Mouse (Mus musculus): ENCODE measurements around the gene Pgpep1. TPM values are rescaled to one million over a fixed set of nuclear protein-coding genes. Genes with fewer than 3 reads are reported as not detected.

Gene Pgpep1
- polyA plus RNA-seq, 1 experiment from 2014 or later: 268 TPM

DNA sequence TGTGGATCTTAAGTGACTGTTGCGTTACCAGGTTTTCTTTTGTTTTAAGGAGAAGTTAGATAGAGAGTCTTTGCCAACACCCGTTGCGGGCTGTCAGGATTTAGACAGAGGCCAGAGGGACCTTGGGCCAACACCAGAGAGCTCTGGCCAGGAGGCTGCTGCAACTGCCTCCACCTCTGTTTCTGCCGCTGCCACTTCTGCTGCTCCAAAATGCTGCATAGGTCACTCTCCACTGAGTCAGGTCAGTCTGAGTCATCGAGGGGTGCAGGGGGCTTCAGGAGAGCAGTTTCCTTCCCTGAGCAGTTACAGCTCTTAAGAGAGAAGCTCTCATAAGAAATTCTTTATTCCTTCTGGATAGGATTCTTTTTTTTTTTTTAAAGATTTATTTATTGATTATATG is 33.1 kb downstream of the Pgpep1 start:
- Histone ChIP-seq H3K36me3 (ENCODE audit: control insufficient read depth, insufficient read depth, low read length) (no peaks in the 10 kb centered on the region), H3K27ac (ENCODE audit: low read depth, low read length) (no peak overlapping the region), H3K4me1 (ENCODE audit: control insufficient read depth, insufficient read depth, low read length) (peaks cover 10% of the 10 kb centered on the region; the same call in 1 of the 2 replicates), H3K4me3 (ENCODE audit: low read depth, low read length) (no peak overlapping the region), H3K27me3 (ENCODE audit: control insufficient read depth, insufficient read depth, low read length) (peaks cover 11% of the 10 kb centered on the region), H3K9ac (ENCODE audit: low read length) (no peak overlapping the region), H3K9me3 (ENCODE audit: control insufficient read depth, low read length) (no peaks in the 10 kb centered on the region), H3K4me2 (ENCODE audit: low read depth) (no peak overlapping the region)
- DNase-seq (ENCODE audit: low spot score): no peak
- 88% methylated on average over 5 of the region's 5 CpGs for WGBS
- ATAC-seq (ENCODE audit: insufficient read depth, low FRiP score, low TSS enrichment): no peak

DNA sequence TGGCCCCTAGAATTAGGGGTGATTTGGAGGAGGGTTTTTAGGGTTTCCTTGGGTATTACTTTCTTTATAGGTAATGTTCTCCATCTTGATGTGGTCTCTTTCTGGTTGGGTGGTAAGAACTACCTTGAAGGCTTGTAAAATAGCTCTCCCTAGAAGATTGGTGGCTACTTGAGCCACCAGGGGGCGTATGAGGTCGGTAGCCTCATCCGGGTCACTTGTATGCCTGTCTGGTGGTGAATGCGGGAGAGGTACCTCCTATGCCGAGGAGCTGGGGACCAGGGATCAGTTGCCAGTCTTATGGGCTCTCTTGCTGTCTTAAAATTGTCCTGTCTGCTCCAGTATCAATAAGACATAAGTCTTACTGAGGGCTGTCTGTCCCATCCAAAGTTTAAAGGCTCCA is 35.1 kb downstream of the Pgpep1 start:
- no peak overlapping the region for H3K4me3 ChIP-seq (ENCODE audit: low read depth, low read length)
- no peaks in the 10 kb centered on the region for H3K9me3 ChIP-seq (ENCODE audit: control insufficient read depth, low read length)
- H3K4me1 ChIP-seq (ENCODE audit: control insufficient read depth, insufficient read depth, low read length): peaks cover 2% of the 10 kb centered on the region; the same call in 1 of the 2 replicates
- 21% methylated on average over 5 of the region's 5 CpGs for WGBS
- H3K9ac ChIP-seq (ENCODE audit: low read length): no peak overlapping the region
- ATAC-seq (ENCODE audit: insufficient read depth, low FRiP score, low TSS enrichment) (no peak), DNase-seq (ENCODE audit: low spot score) (peak; percentile 58)
- H3K4me2 ChIP-seq (ENCODE audit: low read depth): no peak overlapping the region
- H3K27ac ChIP-seq (ENCODE audit: low read depth, low read length): no peak overlapping the region
- H3K36me3 ChIP-seq (ENCODE audit: control insufficient read depth, insufficient read depth, low read length): no peaks in the 10 kb centered on the region
- H3K27me3 ChIP-seq (ENCODE audit: control insufficient read depth, insufficient read depth, low read length): no peaks in the 10 kb centered on the region

DNA sequence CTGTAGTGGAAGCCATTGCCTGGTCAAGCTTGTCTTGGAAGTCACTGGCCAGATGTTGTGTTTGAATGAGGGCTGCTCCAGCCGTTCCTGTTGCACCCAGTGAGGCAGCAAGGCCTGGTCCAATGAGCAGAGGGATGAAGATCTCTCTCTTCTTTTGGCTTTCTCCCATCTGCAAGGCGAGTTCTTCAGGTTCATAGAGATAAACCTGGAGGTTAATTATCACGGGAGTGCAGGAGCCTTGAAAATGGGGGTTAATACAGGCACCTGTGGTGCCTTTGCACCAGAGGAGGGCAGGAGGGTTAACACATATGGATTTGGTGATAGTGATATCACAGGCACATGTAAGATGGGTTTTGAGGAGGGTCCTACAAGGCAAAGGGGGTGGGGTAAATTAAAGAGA is 38.0 kb downstream of the Pgpep1 start:
- no peaks in the 10 kb centered on the region for H3K4me1 ChIP-seq (ENCODE audit: control insufficient read depth, insufficient read depth, low read length)
- 66% methylated on average over 3 of the region's 3 CpGs for WGBS
- H3K9ac ChIP-seq (ENCODE audit: low read length): no peak overlapping the region
- DNase-seq (ENCODE audit: low spot score): no peak
- ATAC-seq (ENCODE audit: insufficient read depth, low FRiP score, low TSS enrichment): no peak
- no peak overlapping the region for H3K27ac ChIP-seq (ENCODE audit: low read depth, low read length)
- H3K4me2 ChIP-seq (ENCODE audit: low read depth): no peak overlapping the region
- no peaks in the 10 kb centered on the region for H3K36me3 ChIP-seq (ENCODE audit: control insufficient read depth, insufficient read depth, low read length)
- no peaks in the 10 kb centered on the region for H3K27me3 ChIP-seq (ENCODE audit: control insufficient read depth, insufficient read depth, low read length)
- H3K4me3 ChIP-seq (ENCODE audit: low read depth, low read length): no peak overlapping the region
- H3K9me3 ChIP-seq (ENCODE audit: control insufficient read depth, low read length): no peaks in the 10 kb centered on the region

DNA sequence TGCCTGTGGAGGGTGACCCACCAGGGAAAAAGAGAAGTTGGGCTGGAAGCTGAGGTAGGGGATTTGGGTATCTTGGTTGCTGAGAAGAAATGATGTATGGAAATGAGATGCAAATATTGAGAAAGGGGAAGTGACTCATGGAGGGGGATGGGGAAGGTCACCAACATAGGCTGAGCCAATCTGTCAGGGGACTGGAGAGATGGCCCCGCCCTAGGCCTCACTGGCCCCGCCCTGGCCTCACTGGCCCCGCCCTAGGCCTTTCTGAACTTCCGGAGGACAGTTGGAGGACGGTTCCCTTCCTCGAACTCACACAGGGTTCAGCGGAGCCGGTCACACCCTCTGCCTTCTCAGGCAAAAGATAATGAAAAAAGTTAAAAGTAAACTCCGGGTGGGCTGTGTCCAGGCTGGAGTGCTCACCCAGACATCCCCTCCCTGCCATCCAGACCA is 41.3 kb downstream of the Pgpep1 start:
- Histone ChIP-seq H3K4me3 (ENCODE audit: low read depth, low read length) (no peak overlapping the region), H3K4me2 (ENCODE audit: low read depth) (no peak overlapping the region), H3K9ac (ENCODE audit: low read length) (no peak overlapping the region), H3K27ac (ENCODE audit: low read depth, low read length) (no peak overlapping the region), H3K9me3 (ENCODE audit: control insufficient read depth, low read length) (no peaks in the 10 kb centered on the region), H3K4me1 (ENCODE audit: control insufficient read depth, insufficient read depth, low read length) (no peaks in the 10 kb centered on the region), H3K27me3 (ENCODE audit: control insufficient read depth, insufficient read depth, low read length) (no peaks in the 10 kb centered on the region), H3K36me3 (ENCODE audit: control insufficient read depth, insufficient read depth, low read length) (no peaks in the 10 kb centered on the region)
- DNase-seq (ENCODE audit: low spot score): peak; percentile 61
- 46% methylated on average over 9 of the region's 9 CpGs for WGBS
- ATAC-seq (ENCODE audit: insufficient read depth, low FRiP score, low TSS enrichment): peak; percentile 62; the same call in 1 of the 2 replicates

DNA sequence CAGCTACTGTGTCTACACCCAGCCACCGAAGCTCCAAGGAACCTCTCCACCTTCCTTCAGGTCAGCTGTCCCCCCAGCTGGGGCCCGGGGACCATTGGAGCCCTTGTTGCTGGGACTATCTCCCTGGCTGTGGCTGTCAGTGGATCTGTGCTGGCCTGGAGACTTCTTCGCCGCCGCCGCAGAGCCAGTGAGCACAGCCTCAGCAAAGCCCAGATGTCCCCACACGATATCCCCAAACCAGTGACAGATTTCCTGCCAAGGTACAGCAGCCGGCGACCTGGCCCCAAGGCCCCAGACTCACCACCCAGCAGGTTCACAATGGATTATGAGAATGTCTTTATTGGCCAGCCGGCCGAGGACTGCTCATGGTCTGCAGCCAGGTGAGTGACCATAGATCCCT is 42.2 kb downstream of the Pgpep1 start:
- Histone ChIP-seq H3K4me3 (ENCODE audit: low read depth, low read length) (no peak overlapping the region), H3K4me2 (ENCODE audit: low read depth) (no peak overlapping the region), H3K27ac (ENCODE audit: low read depth, low read length) (no peak overlapping the region), H3K27me3 (ENCODE audit: control insufficient read depth, insufficient read depth, low read length) (no peaks in the 10 kb centered on the region), H3K36me3 (ENCODE audit: control insufficient read depth, insufficient read depth, low read length) (no peaks in the 10 kb centered on the region), H3K9ac (ENCODE audit: low read length) (no peak overlapping the region), H3K9me3 (ENCODE audit: control insufficient read depth, low read length) (no peaks in the 10 kb centered on the region), H3K4me1 (ENCODE audit: control insufficient read depth, insufficient read depth, low read length) (no peaks in the 10 kb centered on the region)
- 79% methylated on average over 11 of the region's 11 CpGs for WGBS
- ATAC-seq (ENCODE audit: insufficient read depth, low FRiP score, low TSS enrichment) (no peak), DNase-seq (ENCODE audit: low spot score) (no peak)

DNA sequence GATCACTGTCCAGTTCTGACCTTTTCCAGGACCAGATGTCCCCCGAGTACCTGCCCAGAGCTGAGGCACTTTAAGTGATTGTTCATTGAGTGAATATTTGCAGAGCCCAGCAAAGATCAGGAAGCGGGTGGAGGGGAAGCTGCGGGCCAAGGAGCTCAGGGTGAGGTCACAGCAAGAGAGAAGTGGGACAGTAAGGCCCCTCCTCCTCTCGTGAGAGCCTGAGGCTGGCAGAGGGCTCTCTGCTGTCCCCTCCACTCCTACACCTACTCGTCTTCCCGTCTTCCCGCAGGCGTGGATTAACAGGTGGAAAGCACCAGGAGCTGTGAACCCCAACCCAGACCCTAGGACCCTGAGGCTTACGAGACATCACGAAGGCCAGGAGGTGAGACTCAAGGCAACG is 43.5 kb downstream of the Pgpep1 start:
- DNase-seq (ENCODE audit: low spot score) (no peak), ATAC-seq (ENCODE audit: insufficient read depth, low FRiP score, low TSS enrichment) (no peak)
- H3K9ac ChIP-seq (ENCODE audit: low read length): no peak overlapping the region
- H3K4me1 ChIP-seq (ENCODE audit: control insufficient read depth, insufficient read depth, low read length): no peaks in the 10 kb centered on the region
- 51% methylated on average over 11 of the region's 11 CpGs for WGBS
- no peaks in the 10 kb centered on the region for H3K36me3 ChIP-seq (ENCODE audit: control insufficient read depth, insufficient read depth, low read length)
- H3K27ac ChIP-seq (ENCODE audit: low read depth, low read length): no peak overlapping the region
- no peak overlapping the region for H3K4me2 ChIP-seq (ENCODE audit: low read depth)
- H3K9me3 ChIP-seq (ENCODE audit: control insufficient read depth, low read length): no peaks in the 10 kb centered on the region
- H3K27me3 ChIP-seq (ENCODE audit: control insufficient read depth, insufficient read depth, low read length): no peaks in the 10 kb centered on the region
- no peak overlapping the region for H3K4me3 ChIP-seq (ENCODE audit: low read depth, low read length)

DNA sequence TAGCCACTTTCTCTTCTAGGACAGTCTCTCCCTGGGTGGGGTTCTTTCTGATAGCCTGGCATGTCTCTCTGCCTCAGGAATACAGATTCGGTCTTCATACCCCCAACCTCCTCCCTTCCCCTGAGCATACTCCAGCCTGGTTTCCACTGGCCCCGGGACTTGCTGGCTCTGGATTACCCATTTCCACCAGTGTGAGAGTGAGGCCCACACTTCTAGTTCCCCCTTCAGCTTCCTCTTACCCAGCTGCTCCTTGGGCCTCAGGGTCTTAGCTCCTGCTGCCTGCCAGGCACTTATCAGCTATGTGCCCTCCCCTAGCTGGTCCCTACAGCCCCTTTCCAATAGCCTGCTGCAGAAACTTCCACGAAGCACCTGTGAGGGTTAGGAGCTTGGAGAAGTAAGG is 44.3 kb downstream of the Pgpep1 start, which contains the start of gene Lrrc25:
Gene Lrrc25, plus strand, starts transcription at position 262 of the 400 bp plus-strand sequence.
- H3K9ac ChIP-seq (ENCODE audit: low read length): no peak within 1 kb of the TSS
- WGBS: 80% methylated on average over 3 of the region's 3 CpGs
- H3K27me3 ChIP-seq (ENCODE audit: control insufficient read depth, insufficient read depth, low read length): no peaks in the 10 kb centered on the region
- no peaks in the 10 kb centered on the region for H3K36me3 ChIP-seq (ENCODE audit: control insufficient read depth, insufficient read depth, low read length)
- DNase-seq (ENCODE audit: low spot score): no peak
- no peak within 1 kb of the TSS for H3K4me3 ChIP-seq (ENCODE audit: low read depth, low read length)
- H3K4me1 ChIP-seq (ENCODE audit: control insufficient read depth, insufficient read depth, low read length): 0 out of 2 replicates have a peak, but pooled peaks cover 4% of the 10 kb centered on the region
- no peak within 1 kb of the TSS for H3K27ac ChIP-seq (ENCODE audit: low read depth, low read length)
- no peaks in the 10 kb centered on the region for H3K9me3 ChIP-seq (ENCODE audit: control insufficient read depth, low read length)
- no peak for ATAC-seq (ENCODE audit: insufficient read depth, low FRiP score, low TSS enrichment)
- no peak within 1 kb of the TSS for H3K4me2 ChIP-seq (ENCODE audit: low read depth)

DNA sequence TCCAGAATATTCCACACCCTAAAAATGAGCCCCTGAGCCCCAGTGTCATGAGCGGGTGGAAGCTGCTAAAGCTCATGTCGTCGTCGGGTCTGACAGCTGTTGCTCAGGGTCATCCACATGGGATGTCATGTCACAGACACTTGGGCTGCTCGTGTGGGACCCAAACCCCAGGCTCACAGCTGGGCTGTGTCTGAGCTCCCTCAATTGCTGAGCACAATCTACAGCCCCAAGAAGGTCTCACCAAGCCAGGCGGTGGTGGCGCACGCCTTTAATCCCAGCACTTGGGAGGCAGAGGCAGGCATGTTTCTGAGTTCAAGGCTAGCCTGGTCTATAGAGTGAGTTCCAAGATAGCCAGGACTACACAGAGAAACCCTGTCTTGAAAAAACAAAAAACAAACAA is 44.9 kb downstream of the Pgpep1 start:
- H3K9me3 ChIP-seq (ENCODE audit: control insufficient read depth, low read length): no peaks in the 10 kb centered on the region
- ATAC-seq (ENCODE audit: insufficient read depth, low FRiP score, low TSS enrichment) (no peak), DNase-seq (ENCODE audit: low spot score) (no peak)
- 88% methylated on average over 8 of the region's 8 CpGs for WGBS
- no peak overlapping the region for H3K4me2 ChIP-seq (ENCODE audit: low read depth)
- no peaks in the 10 kb centered on the region for H3K27me3 ChIP-seq (ENCODE audit: control insufficient read depth, insufficient read depth, low read length)
- no peaks in the 10 kb centered on the region for H3K36me3 ChIP-seq (ENCODE audit: control insufficient read depth, insufficient read depth, low read length)
- no peak overlapping the region for H3K4me3 ChIP-seq (ENCODE audit: low read depth, low read length)
- no peak overlapping the region for H3K9ac ChIP-seq (ENCODE audit: low read length)
- H3K4me1 ChIP-seq (ENCODE audit: control insufficient read depth, insufficient read depth, low read length): 0 out of 2 replicates have a peak, but pooled peaks cover 8% of the 10 kb centered on the region
- no peak overlapping the region for H3K27ac ChIP-seq (ENCODE audit: low read depth, low read length)

DNA sequence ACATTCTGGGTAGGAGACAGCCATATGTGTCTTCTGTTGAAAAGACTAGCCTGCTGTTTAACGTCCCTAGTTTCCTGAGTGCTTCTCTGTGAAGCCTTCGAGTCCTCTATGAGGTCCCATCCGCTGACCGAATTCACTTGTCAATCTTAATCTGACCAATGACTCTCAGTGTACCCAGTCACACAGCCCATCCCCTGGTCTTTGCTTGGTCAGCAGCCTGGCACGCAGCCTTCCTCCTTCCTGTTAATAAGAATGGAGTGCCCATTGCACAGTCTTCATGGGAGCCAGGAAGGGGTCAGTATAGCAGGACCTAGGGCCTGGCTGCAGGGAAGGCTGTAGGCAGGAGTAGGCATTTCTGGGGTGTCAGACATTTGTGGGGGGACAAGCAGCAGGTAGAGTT is 45.7 kb downstream of the Pgpep1 start:
- ATAC-seq (ENCODE audit: insufficient read depth, low FRiP score, low TSS enrichment): no peak
- 76% methylated on average over 5 of the region's 5 CpGs for WGBS
- no peak overlapping the region for H3K27ac ChIP-seq (ENCODE audit: low read depth, low read length)

More for the DNA sequence above, 45.7 kb downstream of the Pgpep1 start:
- H3K4me1 ChIP-seq (ENCODE audit: control insufficient read depth, insufficient read depth, low read length): 0 out of 2 replicates have a peak, but pooled peaks cover 8% of the 10 kb centered on the region
- H3K4me3 ChIP-seq (ENCODE audit: low read depth, low read length): no peak overlapping the region
- no peaks in the 10 kb centered on the region for H3K27me3 ChIP-seq (ENCODE audit: control insufficient read depth, insufficient read depth, low read length)
- no peak for DNase-seq (ENCODE audit: low spot score)
- no peak overlapping the region for H3K4me2 ChIP-seq (ENCODE audit: low read depth)
- H3K9me3 ChIP-seq (ENCODE audit: control insufficient read depth, low read length): no peaks in the 10 kb centered on the region
- no peaks in the 10 kb centered on the region for H3K36me3 ChIP-seq (ENCODE audit: control insufficient read depth, insufficient read depth, low read length)
- peak overlapping the region; percentile 8; the same call in 1 of the 2 replicates for H3K9ac ChIP-seq (ENCODE audit: low read length)
